7 mouse cellular contexts compared by ENCODE assay signal in the genomic region with DNA sequence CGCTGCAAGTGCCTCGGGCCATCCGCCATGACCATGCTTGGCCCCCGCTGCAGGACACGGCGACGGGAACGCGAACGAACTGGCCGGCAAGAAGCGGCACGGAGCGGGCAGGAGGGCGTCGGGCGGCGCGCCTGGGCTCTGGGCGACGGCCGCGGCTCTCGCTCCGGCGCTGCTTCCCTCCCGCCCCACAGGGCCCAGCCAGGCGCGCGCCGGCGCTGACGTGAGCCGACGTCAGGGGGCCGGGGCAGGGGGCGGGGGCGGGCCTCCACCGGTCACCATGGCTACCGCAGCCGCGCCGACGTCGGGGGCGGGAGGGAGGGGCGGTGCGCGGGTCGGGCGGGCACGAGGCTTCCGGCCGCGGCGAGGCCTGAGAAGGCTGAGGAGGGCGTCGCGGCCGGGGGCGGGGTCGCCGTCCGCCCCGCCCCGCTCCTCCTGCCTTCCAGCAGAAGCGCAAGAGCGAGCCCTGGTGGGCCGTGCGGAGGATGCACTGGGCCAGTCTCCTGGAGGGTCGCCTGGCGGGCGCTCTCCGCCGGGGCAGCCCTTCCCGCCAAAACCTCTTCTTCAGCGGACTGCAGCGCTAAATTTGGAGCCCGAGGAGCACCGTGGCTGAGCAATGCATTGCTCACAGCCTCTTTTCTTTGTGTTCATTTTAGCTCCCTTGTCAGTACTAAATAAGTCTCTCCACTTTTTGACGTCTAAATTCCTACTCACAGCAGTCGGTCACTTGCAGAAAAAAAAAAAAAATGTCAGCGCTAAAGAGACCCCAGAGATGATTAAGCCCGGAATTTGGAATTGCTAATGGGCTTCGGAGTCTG. TPM values are rescaled to one million over a fixed set of nuclear protein-coding genes. Genes with fewer than 3 reads are reported as not detected.
DNase-seq lines count a peak whose midpoint lies in the region; ATAC-seq lines count a peak whose summit lies in the region.

A gene (minus strand): TSS at position 233 of the 815 bp plus-strand sequence.

- H3K27ac ChIP-seq in intestine, embryonic 15.5 days = peak within 1 kb of the TSS; percentile 89
- peak within 1 kb of the TSS; percentile 3; the same call in 1 of the 2 replicates for H3K27ac ChIP-seq in midbrain, embryonic 11.5 days (ENCODE audit: low read depth, low read length)

- no peaks in the 10 kb centered on the region for H3K27me3 ChIP-seq in intestine, embryonic 15.5 days (replicated peaks)
- no peaks in the 10 kb centered on the region; the same call in 1 of the 2 replicates for H3K27me3 ChIP-seq in midbrain, embryonic 11.5 days (ENCODE audit: control insufficient read depth, insufficient read depth, low read length)

- no peaks in the 10 kb centered on the region for H3K9me3 ChIP-seq in intestine, embryonic 15.5 days
- no peaks in the 10 kb centered on the region for H3K9me3 ChIP-seq in midbrain, embryonic 11.5 days (ENCODE audit: control insufficient read depth, low read length)

- H3K4me2 ChIP-seq in intestine, embryonic 15.5 days (replicated peaks) = peak within 1 kb of the TSS; percentile 80
- H3K4me2 ChIP-seq in midbrain, embryonic 11.5 days = peak within 1 kb of the TSS; percentile 50

- no peaks in the 10 kb centered on the region for H3K36me3 ChIP-seq in intestine, embryonic 15.5 days
- H3K36me3 ChIP-seq in midbrain, embryonic 11.5 days (ENCODE audit: control insufficient read depth, insufficient read depth, low read length) = no peaks in the 10 kb centered on the region

- peak; percentile 88 to 89 for DNase-seq in adrenal gland, adult 18-20 months (ENCODE audit: low spot score in 2 of 2)
- DNase-seq in embryo, embryonic 11 days = peak; percentile 97
- peak; percentile 80 to 87 for DNase-seq in gastrocnemius, postnatal 36 days
- peak; percentile 80 to 90 for DNase-seq in left cerebral cortex, postnatal 36 days (ENCODE audit: low spot score in 2 of 2)
- peak; percentile 99 for DNase-seq in midbrain, embryonic 11.5 days (ENCODE audit: low spot score, missing footprints)
- peak; percentile 93 for DNase-seq in skeletal muscle tissue, adult 2 months (ENCODE audit: low read depth, low spot score)

- H3K4me1 ChIP-seq in intestine, embryonic 15.5 days (replicated peaks) = peaks cover 3% of the 10 kb centered on the region; the same call in 1 of the 2 replicates
- no peaks in the 10 kb centered on the region; the same call in 1 of the 2 replicates for H3K4me1 ChIP-seq in midbrain, embryonic 11.5 days (ENCODE audit: control insufficient read depth, insufficient read depth, low read length)

- H3K4me3 ChIP-seq in intestine, embryonic 15.5 days (replicated peaks) = peak within 1 kb of the TSS; percentile 89
- H3K4me3 ChIP-seq in midbrain, embryonic 11.5 days (ENCODE audit: low read depth, low read length) = peak within 1 kb of the TSS; percentile 73

- WGBS in intestine, embryonic 15.5 days = under 1% methylated on average over 53 of the region's 85 CpGs
- WGBS in midbrain, embryonic 11.5 days = under 1% methylated on average over 31 of the region's 85 CpGs

- intact Hi-C loops in gastrocnemius, postnatal 36 days (cut with DNase I) = loop anchor here (1.0 to 5.0 kb wide), 2 partner anchors 160 to 207 kb away; no protein-coding TSS in a partner anchor
- intact Hi-C loops in left cerebral cortex, postnatal 36 days (cut with DNase I) = loop anchor here (2.0 to 5.0 kb wide), 3 partner anchors 128 to 160 kb away; no protein-coding TSS in a partner anchor

- peak within 1 kb of the TSS; percentile 82 for H3K9ac ChIP-seq in intestine, embryonic 15.5 days
- peak within 1 kb of the TSS; percentile 86 for H3K9ac ChIP-seq in midbrain, embryonic 11.5 days (ENCODE audit: low read length)

- peak; percentile 99 for ATAC-seq in intestine, embryonic 15.5 days
- peak; percentile 97 for ATAC-seq in midbrain, embryonic 11.5 days (ENCODE audit: low FRiP score)

RNA-seq across cellular contexts. Expression of the gene that starts here (rescaled TPM):
- 100 to 1,000 TPM; 120 to 197 TPM for total RNA-seq in adrenal gland, adult 18-20 months (2021)
- 10 to 100 TPM; 21.8 to 21.9 TPM for total RNA-seq in gastrocnemius, postnatal 36 days (2021)
- polyA plus RNA-seq in intestine, embryonic 15.5 days (2015; fragmentation: Nextera tagmentation; extraction: Ambion mirVana) = 13.0 and 14.6 TPM in 2 replicates
- 10 to 100 TPM; 45.9 to 57.5 TPM for total RNA-seq in left cerebral cortex, postnatal 36 days (2021)
- polyA plus RNA-seq in midbrain, embryonic 11.5 days (2014; fragmentation: Nextera tagmentation; extraction: Ambion mirVana) = 13.1 and 14.4 TPM in 2 replicates

Comparison
In these comparisons a context has a peak if more than half of its experiments do, and no peak if none do; other contexts are left out.
1. Peak in every context shown above with its lines: DNase-seq, ATAC-seq, H3K4me3 ChIP-seq and H3K27ac ChIP-seq.